Mouse (Mus musculus): ENCODE measurements around the gene Sec14l1. TPM values are rescaled to one million over a fixed set of nuclear protein-coding genes. Genes with fewer than 3 reads are reported as not detected.

Gene Sec14l1
- polyA plus RNA-seq, 1 experiment from 2014 or later = 63.0 TPM

GRCm38 (mm10) chr11:117153553-117153952 is 38.6 kb downstream of the Sec14l1 start:
- WGBS = 69% methylated on average over 9 of the region's 9 CpGs
- Histone ChIP-seq H3K27me3 (no peaks in the 10 kb centered on the region), H3K36me3 (peaks cover 58% of the 10 kb centered on the region), H3K4me1 (replicated peaks) (peaks cover 15% of the 10 kb centered on the region), H3K27ac (replicated peaks) (no peak overlapping the region), H3K4me2 (no peak overlapping the region), H3K4me3 (no peak overlapping the region), H3K9ac (no peak overlapping the region), H3K9me3 (no peaks in the 10 kb centered on the region)
- ATAC-seq (ENCODE audit: low FRiP score, low read depth) = no peak

GRCm38 (mm10) chr11:117154088-117154815 is 39.3 kb downstream of the Sec14l1 start:
- H3K9me3 ChIP-seq = no peaks in the 10 kb centered on the region
- no peak overlapping the region for H3K4me3 ChIP-seq
- no peak overlapping the region for H3K9ac ChIP-seq
- no peak overlapping the region for H3K27ac ChIP-seq (replicated peaks)
- H3K4me2 ChIP-seq = no peak overlapping the region
- H3K36me3 ChIP-seq = peaks cover 56% of the 10 kb centered on the region
- H3K4me1 ChIP-seq (replicated peaks) = peaks cover 17% of the 10 kb centered on the region
- H3K27me3 ChIP-seq = no peaks in the 10 kb centered on the region
- no peak for ATAC-seq (ENCODE audit: low FRiP score, low read depth)
- 44% methylated on average over 7 of the region's 7 CpGs for WGBS

- H3K4me2 ChIP-seq = no peak overlapping the region
- ATAC-seq (ENCODE audit: low FRiP score, low read depth) = peak; percentile 52; the same call in 1 of the 2 replicates
- no peak overlapping the region for H3K27ac ChIP-seq (replicated peaks)
- H3K36me3 ChIP-seq = peaks cover 41% of the 10 kb centered on the region
- H3K9ac ChIP-seq = no peak overlapping the region
- 13% methylated on average over 15 of the region's 15 CpGs for WGBS
- H3K9me3 ChIP-seq = no peaks in the 10 kb centered on the region
- no peaks in the 10 kb centered on the region for H3K27me3 ChIP-seq
- H3K4me3 ChIP-seq = no peak overlapping the region
- peaks cover 17% of the 10 kb centered on the region for H3K4me1 ChIP-seq (replicated peaks)
Measured at GRCm38 (mm10) chr11:117156725-117157124, 41.8 kb downstream of the Sec14l1 start.

DNA sequence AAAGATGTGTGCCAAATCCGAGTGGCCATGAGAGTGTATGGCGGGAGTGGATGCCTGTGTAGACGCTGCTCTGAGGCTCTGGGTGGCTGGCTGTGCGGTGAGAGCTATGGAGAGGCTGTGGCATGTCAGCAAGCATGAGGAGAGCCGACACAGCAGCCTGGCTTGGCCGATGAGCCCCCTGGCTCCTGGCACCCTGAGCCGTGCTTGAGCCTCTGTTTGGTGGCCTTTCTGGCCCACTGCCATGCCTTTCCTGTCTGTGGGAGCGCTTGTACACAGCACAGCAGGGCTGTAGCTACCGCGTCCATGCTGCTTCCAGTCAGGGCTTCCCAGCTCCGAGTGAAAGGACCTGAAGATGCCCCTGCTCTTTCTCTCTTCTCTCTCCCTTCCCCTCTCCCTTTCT is 43.4 kb downstream of the Sec14l1 start:
- Histone ChIP-seq H3K9me3 (no peaks in the 10 kb centered on the region), H3K9ac (no peak overlapping the region), H3K27ac (replicated peaks) (no peak overlapping the region), H3K4me2 (no peak overlapping the region), H3K36me3 (peaks cover 41% of the 10 kb centered on the region), H3K27me3 (no peaks in the 10 kb centered on the region), H3K4me3 (no peak overlapping the region), H3K4me1 (replicated peaks) (peaks cover 17% of the 10 kb centered on the region)
- no peak for ATAC-seq (ENCODE audit: low FRiP score, low read depth)
- 56% methylated on average over 11 of the region's 11 CpGs for WGBS

GRCm38 (mm10) chr11:117159257-117159945 is 44.4 kb downstream of the Sec14l1 start:
- Histone ChIP-seq H3K4me3 (no peak overlapping the region), H3K4me1 (replicated peaks) (peaks cover 17% of the 10 kb centered on the region), H3K9ac (no peak overlapping the region), H3K36me3 (peaks cover 41% of the 10 kb centered on the region), H3K27ac (replicated peaks) (no peak overlapping the region), H3K27me3 (no peaks in the 10 kb centered on the region), H3K9me3 (no peaks in the 10 kb centered on the region), H3K4me2 (no peak overlapping the region)
- ATAC-seq (ENCODE audit: low FRiP score, low read depth) = no peak
- 85% methylated on average over 13 of the region's 13 CpGs for WGBS

- no peak for ATAC-seq (ENCODE audit: low FRiP score, low read depth)
- H3K4me3 ChIP-seq = no peak overlapping the region
- no peaks in the 10 kb centered on the region for H3K9me3 ChIP-seq
- H3K9ac ChIP-seq = no peak overlapping the region
- WGBS = 80% methylated on average over 5 of the region's 5 CpGs
- H3K27me3 ChIP-seq = no peaks in the 10 kb centered on the region
- peaks cover 37% of the 10 kb centered on the region for H3K36me3 ChIP-seq
- H3K4me1 ChIP-seq (replicated peaks) = peaks cover 17% of the 10 kb centered on the region
- H3K27ac ChIP-seq (replicated peaks) = no peak overlapping the region
- H3K4me2 ChIP-seq = no peak overlapping the region
Measured at GRCm38 (mm10) chr11:117159946-117160307, 45.0 kb downstream of the Sec14l1 start.

DNA sequence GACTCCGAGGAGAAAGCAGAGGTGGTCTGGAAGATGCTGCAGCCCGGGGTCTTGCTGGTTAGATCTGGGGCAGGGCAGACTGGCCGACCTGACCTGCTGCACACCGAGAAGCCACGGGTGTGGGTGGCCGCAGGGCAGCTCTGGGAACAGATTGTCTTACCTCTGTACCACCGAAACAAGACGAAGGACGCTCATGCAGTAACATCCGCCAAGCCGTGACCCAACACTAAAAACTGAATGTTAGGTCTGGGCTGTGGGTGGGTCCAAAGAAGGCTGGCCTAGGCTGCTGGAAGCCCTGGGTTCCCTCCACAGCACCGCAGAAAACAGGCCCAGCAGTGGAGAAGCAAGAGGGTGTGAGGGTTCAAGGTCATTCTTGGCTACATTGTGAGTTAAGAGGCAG is 45.8 kb downstream of the Sec14l1 start:
- H3K4me3 ChIP-seq = no peak overlapping the region
- no peak overlapping the region for H3K9ac ChIP-seq
- no peak overlapping the region for H3K4me2 ChIP-seq
- no peaks in the 10 kb centered on the region for H3K9me3 ChIP-seq
- no peak for ATAC-seq (ENCODE audit: low FRiP score, low read depth)
- H3K27ac ChIP-seq (replicated peaks) = no peak overlapping the region
- 92% methylated on average over 12 of the region's 12 CpGs for WGBS
- H3K27me3 ChIP-seq = no peaks in the 10 kb centered on the region
- H3K4me1 ChIP-seq (replicated peaks) = peaks cover 16% of the 10 kb centered on the region
- peaks cover 28% of the 10 kb centered on the region for H3K36me3 ChIP-seq

DNA sequence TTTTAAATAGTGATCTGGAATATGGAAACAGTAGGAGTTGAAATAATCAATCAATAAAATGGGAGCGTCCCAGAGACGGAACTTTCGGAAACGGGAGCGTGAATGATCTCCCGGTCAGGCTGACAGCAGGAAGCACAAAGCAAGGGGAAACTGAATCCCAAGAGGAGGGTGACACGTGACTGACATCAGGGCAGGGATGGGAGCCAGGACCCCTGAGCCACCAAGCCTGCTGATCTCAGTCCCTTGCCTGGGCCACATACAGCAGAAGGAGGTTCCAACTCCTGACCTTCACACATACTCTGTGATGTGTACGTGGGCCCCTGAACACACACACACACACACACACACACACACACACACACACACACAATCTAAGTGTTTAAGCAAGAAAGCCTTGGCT is 46.6 kb downstream of the Sec14l1 start:
- peaks cover 23% of the 10 kb centered on the region for H3K36me3 ChIP-seq
- H3K4me2 ChIP-seq = no peak overlapping the region
- H3K4me1 ChIP-seq (replicated peaks) = peaks cover 10% of the 10 kb centered on the region
- no peak overlapping the region for H3K27ac ChIP-seq (replicated peaks)
- 68% methylated on average over 8 of the region's 8 CpGs for WGBS
- H3K27me3 ChIP-seq = no peaks in the 10 kb centered on the region
- no peak overlapping the region for H3K4me3 ChIP-seq
- ATAC-seq (ENCODE audit: low FRiP score, low read depth) = no peak
- H3K9me3 ChIP-seq = no peaks in the 10 kb centered on the region
- H3K9ac ChIP-seq = no peak overlapping the region

DNA sequence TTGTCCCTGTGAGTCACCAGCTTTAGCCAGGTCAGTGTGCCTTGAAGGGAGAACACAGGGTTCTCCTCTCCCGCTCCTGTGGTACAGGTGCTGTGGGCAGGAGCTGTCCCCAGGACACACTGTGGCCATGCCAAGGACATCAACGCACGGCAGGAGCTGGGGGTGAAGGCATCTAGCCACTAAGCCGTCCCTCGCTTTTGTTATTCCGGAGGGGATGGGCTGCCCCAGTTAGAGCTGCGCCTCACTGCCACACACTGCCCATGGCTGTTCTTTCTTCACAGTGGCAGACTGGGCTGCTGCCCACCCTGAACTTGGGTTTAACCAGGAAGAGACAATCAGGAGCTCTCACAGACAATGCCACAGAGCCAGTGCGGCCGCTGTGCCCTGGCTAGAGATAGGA is 48.1 kb downstream of the Sec14l1 start:
- Histone ChIP-seq H3K4me3 (no peak overlapping the region), H3K36me3 (peaks cover 15% of the 10 kb centered on the region), H3K4me2 (no peak overlapping the region), H3K27ac (replicated peaks) (no peak overlapping the region), H3K4me1 (replicated peaks) (peaks cover 6% of the 10 kb centered on the region; the same call in 1 of the 2 replicates), H3K9me3 (no peaks in the 10 kb centered on the region), H3K9ac (no peak overlapping the region), H3K27me3 (no peaks in the 10 kb centered on the region)
- WGBS = 74% methylated on average over 9 of the region's 9 CpGs
- ATAC-seq (ENCODE audit: low FRiP score, low read depth) = no peak

- H3K4me3 ChIP-seq = no peak overlapping the region
- H3K4me1 ChIP-seq (replicated peaks) = peaks cover 2% of the 10 kb centered on the region; the same call in 1 of the 2 replicates
- 84% methylated on average over 6 of the region's 6 CpGs for WGBS
- H3K27ac ChIP-seq (replicated peaks) = no peak overlapping the region
- ATAC-seq (ENCODE audit: low FRiP score, low read depth) = no peak
- peaks cover 12% of the 10 kb centered on the region for H3K36me3 ChIP-seq
- H3K27me3 ChIP-seq = no peaks in the 10 kb centered on the region
- H3K4me2 ChIP-seq = no peak overlapping the region
- no peak overlapping the region for H3K9ac ChIP-seq
- H3K9me3 ChIP-seq = no peaks in the 10 kb centered on the region
Measured at GRCm38 (mm10) chr11:117163771-117164170, 48.8 kb downstream of the Sec14l1 start.

DNA sequence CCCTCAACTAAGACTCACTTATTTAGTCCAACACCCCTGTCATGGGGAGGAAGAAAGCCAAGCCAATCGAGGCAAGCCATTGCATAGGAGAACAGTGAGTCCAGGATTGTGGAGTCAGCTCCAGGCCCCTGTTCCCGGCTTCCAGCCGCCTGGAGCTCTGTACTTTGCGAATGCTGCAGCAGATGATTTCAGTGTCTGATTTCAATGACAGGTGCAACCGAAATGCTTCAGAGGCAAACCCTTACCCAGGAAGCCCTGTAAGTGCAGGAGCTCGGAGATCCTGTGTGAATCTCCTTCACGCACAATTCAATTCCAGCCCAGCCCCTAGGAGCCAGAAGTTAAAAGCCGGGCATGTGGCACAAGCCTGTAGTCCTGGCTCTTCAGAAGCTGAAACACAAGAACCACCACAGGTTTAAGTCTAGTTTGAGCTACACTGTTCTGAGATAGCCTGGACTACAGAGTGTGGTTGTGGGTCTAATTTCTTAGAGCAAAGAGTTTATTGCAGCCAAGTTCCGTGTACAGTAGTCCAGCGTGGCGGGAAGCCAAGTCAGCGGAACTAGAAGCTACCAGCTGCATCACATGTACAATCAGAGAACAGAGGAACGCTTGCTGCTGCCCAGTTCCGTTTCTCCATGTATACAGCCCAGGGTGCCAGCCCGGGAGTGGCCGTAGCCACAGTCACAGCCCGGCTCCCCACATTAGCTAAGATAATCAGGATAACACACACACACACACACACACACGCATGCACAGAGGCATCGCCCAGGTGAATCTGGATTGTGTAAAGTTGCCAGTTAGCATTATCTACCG is 53.5 kb downstream of the Sec14l1 start:
- H3K9ac ChIP-seq = no peak overlapping the region
- WGBS = 79% methylated on average over 20 of the region's 20 CpGs
- no peak for ATAC-seq (ENCODE audit: low FRiP score, low read depth)
- no peak overlapping the region for H3K4me2 ChIP-seq
- peaks cover 8% of the 10 kb centered on the region for H3K4me1 ChIP-seq (replicated peaks)
- peak overlapping the region; percentile 30; the same call in 1 of the 2 replicates for H3K27ac ChIP-seq (replicated peaks)
- no peaks in the 10 kb centered on the region for H3K27me3 ChIP-seq
- H3K4me3 ChIP-seq = no peak overlapping the region
- no peaks in the 10 kb centered on the region for H3K36me3 ChIP-seq
- H3K9me3 ChIP-seq = no peaks in the 10 kb centered on the region

DNA sequence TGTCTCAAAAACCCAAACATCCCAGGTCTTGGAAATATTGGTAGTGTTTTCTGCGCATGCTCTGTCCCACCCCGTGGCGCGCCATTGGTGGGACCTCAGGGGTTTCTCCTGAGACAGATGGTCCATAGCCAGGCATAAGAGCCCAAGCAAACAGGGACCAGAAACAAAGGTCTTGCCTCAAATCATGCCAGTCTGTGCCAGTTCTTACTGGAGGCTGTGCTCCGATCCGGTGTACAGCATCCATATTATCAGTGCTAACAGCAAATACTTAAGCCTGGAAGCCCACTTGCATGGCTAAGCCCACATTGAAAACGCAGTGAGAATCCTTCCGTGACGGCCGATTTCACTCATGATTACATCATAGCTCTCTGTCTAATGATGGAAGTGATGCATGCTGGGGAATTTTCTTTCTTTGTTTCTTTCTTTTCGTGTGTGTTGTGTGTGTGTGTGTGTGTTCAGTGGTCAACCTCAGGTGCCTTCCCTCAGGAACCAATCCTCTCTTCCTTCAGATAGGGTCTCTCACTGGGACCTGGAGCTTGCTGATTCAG is 54.2 kb downstream of the Sec14l1 start:
- Histone ChIP-seq H3K9me3 (no peaks in the 10 kb centered on the region), H3K4me2 (no peak overlapping the region), H3K36me3 (no peaks in the 10 kb centered on the region), H3K4me1 (replicated peaks) (peaks cover 10% of the 10 kb centered on the region), H3K27ac (replicated peaks) (peak overlapping the region; percentile 30; the same call in 1 of the 2 replicates), H3K9ac (no peak overlapping the region), H3K4me3 (no peak overlapping the region), H3K27me3 (no peaks in the 10 kb centered on the region)
- no peak for ATAC-seq (ENCODE audit: low FRiP score, low read depth)
- 70% methylated on average over 11 of the region's 11 CpGs for WGBS

All from hindbrain, embryonic 15.5 days (tissue).